Mouse (Mus musculus): Measurements from ENCODE around the gene Arhgap18.

Gene Arhgap18

GRCm38 (mm10) chr10:26774266-26774665 lies 21.0 kb downstream of the Arhgap18 start:
- DNase-seq (ENCODE audit: low read depth in 1 of 2, low spot score in 2 of 2) = no peak

- no peak for DNase-seq (ENCODE audit: low read depth in 1 of 2, low spot score in 2 of 2)
Observed at GRCm38 (mm10) chr10:26776443-26776842, 23.2 kb downstream of the Arhgap18 start.

GRCm38 (mm10) chr10:26780581-26780980 lies 27.4 kb downstream of the Arhgap18 start:
- DNase-seq (ENCODE audit: low read depth in 1 of 2, low spot score in 2 of 2) = no peak

- DNase-seq (ENCODE audit: low read depth in 1 of 2, low spot score in 2 of 2) = no peak
Observed at GRCm38 (mm10) chr10:26789680-26790079, 36.5 kb downstream of the Arhgap18 start.

GRCm38 (mm10) chr10:26791810-26792209 lies 38.6 kb downstream of the Arhgap18 start:
- DNase-seq (ENCODE audit: low read depth in 1 of 2, low spot score in 2 of 2) = no peak

- DNase-seq (ENCODE audit: low read depth in 1 of 2, low spot score in 2 of 2) = no peak
Observed at GRCm38 (mm10) chr10:26793013-26793412, 39.8 kb downstream of the Arhgap18 start.

- DNase-seq (ENCODE audit: low read depth in 1 of 2, low spot score in 2 of 2) = no peak
Observed at GRCm38 (mm10) chr10:26796432-26797286, 43.4 kb downstream of the Arhgap18 start.

GRCm38 (mm10) chr10:26797287-26797672 lies 44.1 kb downstream of the Arhgap18 start:
- peak in 1 of 2 experiments; percentile 36 for DNase-seq (ENCODE audit: low read depth in 1 of 2, low spot score in 2 of 2)

- peak; percentile 32 to 37 for DNase-seq (ENCODE audit: low read depth in 1 of 2, low spot score in 2 of 2)
Observed at GRCm38 (mm10) chr10:26798752-26799411, 45.7 kb downstream of the Arhgap18 start.

GRCm38 (mm10) chr10:26799562-26800051 lies 46.4 kb downstream of the Arhgap18 start:
- peak; percentile 71 for DNase-seq (ENCODE audit: low read depth in 1 of 2, low spot score in 2 of 2)

- DNase-seq (ENCODE audit: low read depth in 1 of 2, low spot score in 2 of 2) = no peak
Observed at GRCm38 (mm10) chr10:26804351-26804983, 51.2 kb downstream of the Arhgap18 start.

GRCm38 (mm10) chr10:26805007-26805406 lies 51.8 kb downstream of the Arhgap18 start:
- no peak for DNase-seq (ENCODE audit: low read depth in 1 of 2, low spot score in 2 of 2)

GRCm38 (mm10) chr10:26806092-26806491 lies 52.9 kb downstream of the Arhgap18 start:
- DNase-seq (ENCODE audit: low read depth in 1 of 2, low spot score in 2 of 2) = no peak

- no peak for DNase-seq (ENCODE audit: low read depth in 1 of 2, low spot score in 2 of 2)
Observed at GRCm38 (mm10) chr10:26810059-26810458, 56.8 kb downstream of the Arhgap18 start.

- no peak for DNase-seq (ENCODE audit: low read depth in 1 of 2, low spot score in 2 of 2)
Observed at GRCm38 (mm10) chr10:26810810-26811209, 57.6 kb downstream of the Arhgap18 start.

GRCm38 (mm10) chr10:26811342-26811741 lies 58.1 kb downstream of the Arhgap18 start:
- no peak for DNase-seq (ENCODE audit: low read depth in 1 of 2, low spot score in 2 of 2)

- DNase-seq (ENCODE audit: low read depth in 1 of 2, low spot score in 2 of 2) = no peak
Observed at GRCm38 (mm10) chr10:26815646-26816045, 62.4 kb downstream of the Arhgap18 start.

GRCm38 (mm10) chr10:26820326-26820725 lies 67.1 kb downstream of the Arhgap18 start:
- no peak for DNase-seq (ENCODE audit: low read depth in 1 of 2, low spot score in 2 of 2)

- DNase-seq (ENCODE audit: low read depth in 1 of 2, low spot score in 2 of 2) = no peak
Observed at GRCm38 (mm10) chr10:26820936-26821335, 67.7 kb downstream of the Arhgap18 start.

GRCm38 (mm10) chr10:26823997-26824396 lies 70.8 kb downstream of the Arhgap18 start:
- no peak for DNase-seq (ENCODE audit: low read depth in 1 of 2, low spot score in 2 of 2)

- DNase-seq (ENCODE audit: low read depth in 1 of 2, low spot score in 2 of 2) = no peak
Observed at GRCm38 (mm10) chr10:26825246-26825889, 72.1 kb downstream of the Arhgap18 start.
